Mouse (Mus musculus): ENCODE data around the gene Nrgn.

DNA sequence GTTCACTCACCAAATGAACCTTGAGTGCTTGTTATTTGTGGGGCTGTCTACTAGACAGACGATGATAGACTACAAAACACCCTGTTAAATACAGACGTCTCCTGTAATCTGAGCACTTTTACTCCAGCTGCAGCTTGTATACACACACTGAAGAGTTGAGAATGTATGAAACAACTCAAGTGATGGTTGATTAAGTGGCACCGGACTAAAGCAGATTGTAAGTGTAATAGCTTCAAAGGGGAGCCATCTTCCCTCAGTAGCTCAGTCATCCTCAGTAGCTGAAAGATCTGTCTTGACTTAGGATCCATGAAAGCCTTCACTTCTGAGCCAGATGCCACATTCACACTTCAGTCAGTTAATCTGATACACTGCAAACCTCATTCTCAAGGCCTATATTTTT lies 56.9 kb downstream of the Nrgn start:
- TF ChIP-seq POLR2A (IDR thresholded peaks at IDR 0.05; ENCODE audit: low read depth, low read length) (no peak), CTCF (IDR thresholded peaks at IDR 0.05; ENCODE audit: borderline replicate concordance, insufficient read depth, low read length) (no peak)

All from embryonic fibroblast, embryonic 13.5 days (primary cell).